Mouse (Mus musculus) CD4-positive, CD25-positive, alpha-beta regulatory T cell, adult 2 months (primary cell): ENCODE measurements around the gene Csrnp1.

Experiments
- DNase-seq: peaks from one replicate; pipeline ENCODE4 v3.0.0-alpha.2; 2012; ENCODE audit warnings: low read depth, low spot score

Csrnp1 gene

GRCm38 (mm10) chr9:120002893-120003292 is 18.4 kb upstream of the Csrnp1 start:
- no peak for DNase-seq

- peak; percentile 91 for DNase-seq
These were observed 17.7 kb upstream of the Csrnp1 start for GRCm38 (mm10) chr9:120001945-120002725.

- DNase-seq: no peak
These were observed 16.3 kb upstream of the Csrnp1 start for GRCm38 (mm10) chr9:120000761-120001160.

DNA sequence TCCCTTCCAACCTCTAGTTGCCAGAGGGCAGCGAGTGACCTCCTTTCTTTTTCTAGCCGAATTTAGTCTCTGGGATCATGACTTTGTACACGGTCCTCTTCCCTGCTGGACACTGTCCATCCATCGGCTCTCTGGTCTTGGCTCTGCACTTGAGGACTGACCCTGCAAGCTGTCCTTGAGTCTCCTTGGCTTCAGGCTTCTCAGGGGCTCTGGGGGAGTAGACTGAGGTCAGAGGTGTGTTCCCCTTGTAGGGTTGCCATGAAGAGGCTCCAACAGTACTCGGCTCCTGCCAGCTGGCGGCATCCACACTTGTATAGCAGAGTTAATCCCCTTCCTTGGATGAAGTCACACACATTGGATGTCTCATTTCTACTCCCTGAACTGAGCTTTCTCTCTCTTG is 15.2 kb upstream of the Csrnp1 start:
- DNase-seq: no peak

DNA sequence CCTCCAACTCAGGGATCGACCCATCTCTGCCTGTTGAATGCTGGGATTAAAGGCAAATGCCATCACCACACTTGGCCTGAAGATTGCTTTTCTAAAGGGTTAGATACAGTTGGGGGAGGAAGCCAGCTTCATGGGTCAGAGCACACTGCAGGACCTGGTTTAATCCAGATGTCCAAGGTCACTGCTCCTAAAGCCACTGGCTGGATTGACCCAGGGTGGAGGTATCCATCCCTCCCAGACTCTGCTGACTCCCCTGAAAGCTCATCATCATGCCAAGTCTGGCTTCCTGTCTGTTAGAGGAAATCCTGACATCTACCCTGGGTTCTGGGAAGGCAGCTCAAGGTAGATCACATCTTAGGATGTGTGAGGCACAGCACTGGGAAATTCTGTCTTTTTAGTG is 14.3 kb upstream of the Csrnp1 start:
- DNase-seq: no peak

- no peak for DNase-seq
These were observed 11.6 kb upstream of the Csrnp1 start for GRCm38 (mm10) chr9:119996080-119996479.

GRCm38 (mm10) chr9:119994207-119994606 is 9.7 kb upstream of the Csrnp1 start:
- DNase-seq: no peak

- DNase-seq: no peak
These were observed 8.8 kb upstream of the Csrnp1 start for GRCm38 (mm10) chr9:119993092-119993844.

GRCm38 (mm10) chr9:119991310-119991709 is 6.9 kb upstream of the Csrnp1 start:
- DNase-seq: no peak

GRCm38 (mm10) chr9:119988304-119988703 is 3.8 kb upstream of the Csrnp1 start:
- peak; percentile 87 for DNase-seq

- DNase-seq: no peak
These were observed 1.6 kb upstream of the Csrnp1 start for GRCm38 (mm10) chr9:119985881-119986574.

- DNase-seq: peak; percentile 95
These were observed 598 bp downstream of the Csrnp1 start for GRCm38 (mm10) chr9:119983585-119984535.

DNA sequence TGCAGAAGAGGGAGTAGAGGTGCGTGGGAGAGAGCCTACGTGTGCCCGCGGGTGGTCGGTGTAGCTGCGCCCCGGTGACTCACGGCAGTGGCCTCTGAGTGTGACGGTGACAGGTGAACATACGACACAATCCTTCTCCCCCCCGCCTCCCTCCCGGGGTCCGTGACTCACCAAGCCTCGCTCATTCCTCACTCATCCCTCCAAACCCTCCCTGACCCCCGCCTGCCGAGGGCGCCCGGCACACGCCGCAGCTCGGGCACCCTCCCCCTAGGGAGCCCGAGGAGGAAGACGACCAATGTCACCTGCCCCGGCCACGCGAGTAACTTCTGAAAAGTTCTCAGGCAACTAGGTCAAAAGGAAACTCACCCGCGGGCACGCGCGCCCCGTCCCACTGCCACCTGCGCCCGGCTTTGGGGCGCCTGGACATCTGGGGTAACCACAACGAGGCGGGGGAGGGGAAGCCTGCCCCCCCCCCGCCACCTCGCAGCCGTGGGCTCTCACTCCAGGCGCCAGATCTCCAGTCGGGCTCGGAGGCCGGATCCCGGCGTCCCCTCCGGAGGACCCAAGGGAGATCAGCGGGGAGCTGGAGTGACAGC is 1.4 kb downstream of the Csrnp1 start:
- DNase-seq: peak; percentile 88

DNA sequence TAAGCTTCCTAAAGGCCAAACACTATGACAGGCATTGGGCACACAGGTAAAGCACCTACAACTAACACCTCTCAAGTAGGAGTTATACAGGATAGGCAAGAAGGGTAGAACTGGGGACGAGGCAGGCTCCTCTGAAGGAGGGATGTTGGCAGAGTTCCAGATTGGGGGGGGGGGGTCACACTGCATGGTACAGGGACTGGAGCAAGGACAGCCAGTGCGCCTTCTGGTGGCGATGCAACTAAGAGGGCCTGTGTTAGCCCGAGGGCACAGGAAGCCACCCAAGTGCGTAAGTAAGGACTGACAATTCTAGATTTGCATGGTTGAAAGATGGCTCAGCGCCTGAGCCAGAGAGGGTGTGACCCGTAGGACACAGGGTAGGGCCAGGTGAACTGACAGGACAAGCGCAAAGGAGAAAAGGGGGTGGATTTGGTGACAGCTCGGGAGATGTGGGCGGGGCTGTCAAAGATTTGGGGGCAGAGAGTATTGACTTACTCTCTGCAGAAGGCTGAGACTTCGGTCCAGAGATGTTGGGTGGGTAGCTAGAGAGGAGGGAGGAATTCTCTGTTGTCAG is 2.1 kb downstream of the Csrnp1 start:
- peak; percentile 93 for DNase-seq

GRCm38 (mm10) chr9:119981183-119982179 is 3.0 kb downstream of the Csrnp1 start:
- DNase-seq: peak; percentile 92

GRCm38 (mm10) chr9:119980770-119981182 is 3.7 kb downstream of the Csrnp1 start:
- peak; percentile 50 for DNase-seq

DNA sequence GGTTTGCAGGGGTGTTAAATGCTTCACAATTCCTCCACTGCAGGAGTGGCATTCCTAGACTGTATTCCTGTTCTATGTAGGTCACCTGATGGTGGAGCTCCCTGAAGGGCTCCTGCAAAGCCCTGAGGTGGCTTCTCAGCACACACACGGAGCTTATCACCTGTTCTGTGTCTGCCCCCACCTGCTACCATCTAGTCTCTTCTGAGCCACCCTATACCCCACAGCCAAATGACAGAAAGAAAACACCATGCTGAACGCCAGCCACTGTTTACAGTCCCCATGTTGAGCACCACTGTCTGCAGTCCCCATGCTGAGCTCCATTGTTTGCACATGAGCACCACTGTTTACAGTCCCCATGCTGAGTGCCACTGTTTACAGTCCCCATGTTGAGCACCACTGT is 4.7 kb downstream of the Csrnp1 start:
- DNase-seq: peak; percentile 35

- DNase-seq: peak; percentile 35
These were observed 5.5 kb downstream of the Csrnp1 start for GRCm38 (mm10) chr9:119978811-119979441.
